Mouse (Mus musculus) embryo, embryonic 10.5 days (tissue): Measurements from ENCODE around the gene Fam110a.

Experiments
- DNase-seq: peaks from one replicate; pipeline ENCODE4 v3.0.0-alpha.2; 2015; ENCODE audit warnings: low spot score

The Fam110a gene

DNA sequence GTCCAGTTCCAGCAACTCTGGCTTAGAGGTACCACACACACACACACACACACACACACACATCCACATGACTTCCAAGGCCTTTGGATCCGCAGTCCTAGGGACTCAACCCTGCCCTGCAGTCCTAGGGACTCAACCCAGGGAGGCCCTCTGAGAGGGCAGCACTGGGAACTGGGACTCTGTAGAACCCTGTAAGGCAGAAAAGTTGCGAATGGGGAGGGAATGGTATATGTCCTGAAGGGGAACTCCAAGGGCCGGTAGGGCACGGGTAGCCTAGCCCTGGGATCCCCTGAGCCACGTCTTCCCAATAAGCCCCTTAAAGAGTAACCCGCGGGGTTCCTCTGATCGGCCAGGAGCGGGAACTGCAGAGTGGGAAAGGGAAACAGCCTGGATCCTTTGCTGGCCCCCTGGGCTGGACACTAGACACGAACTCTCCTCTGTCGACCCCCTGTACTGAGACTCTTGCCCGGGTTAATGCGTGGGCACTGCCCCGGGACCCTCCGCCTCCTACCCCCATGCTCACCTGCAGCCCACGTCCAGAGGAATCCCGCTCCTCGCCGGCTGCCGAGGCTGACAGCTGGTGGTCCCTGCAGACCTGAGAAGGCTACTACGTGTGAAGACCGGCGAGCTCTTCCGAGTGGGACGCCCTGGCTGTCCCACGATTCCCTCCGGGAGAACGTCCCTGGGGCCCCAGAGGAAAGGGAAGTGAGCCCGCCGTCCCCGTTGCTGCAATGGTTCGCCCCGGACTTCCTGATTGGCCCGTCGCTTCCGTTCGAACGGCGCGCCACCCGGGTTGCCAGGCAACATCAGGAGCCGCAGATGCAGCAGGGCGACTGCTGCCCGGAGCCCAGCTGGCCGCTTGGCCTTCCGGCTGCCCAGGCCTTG is at the start of gene Fam110a:
Gene Fam110a (minus strand): TSS at position 750 of the 885 bp plus-strand sequence.
- peak; percentile 95 for DNase-seq

- peak; percentile 97 for DNase-seq
Measured at GRCm38 (mm10) chr2:152029252-152030082, 49.4 kb upstream of the Fam110a start.

- peak; percentile 44 for DNase-seq
Measured at GRCm38 (mm10) chr2:152024883-152025422, 44.9 kb upstream of the Fam110a start.

GRCm38 (mm10) chr2:152022022-152022421 is 42.0 kb upstream of the Fam110a start:
- no peak for DNase-seq

DNA sequence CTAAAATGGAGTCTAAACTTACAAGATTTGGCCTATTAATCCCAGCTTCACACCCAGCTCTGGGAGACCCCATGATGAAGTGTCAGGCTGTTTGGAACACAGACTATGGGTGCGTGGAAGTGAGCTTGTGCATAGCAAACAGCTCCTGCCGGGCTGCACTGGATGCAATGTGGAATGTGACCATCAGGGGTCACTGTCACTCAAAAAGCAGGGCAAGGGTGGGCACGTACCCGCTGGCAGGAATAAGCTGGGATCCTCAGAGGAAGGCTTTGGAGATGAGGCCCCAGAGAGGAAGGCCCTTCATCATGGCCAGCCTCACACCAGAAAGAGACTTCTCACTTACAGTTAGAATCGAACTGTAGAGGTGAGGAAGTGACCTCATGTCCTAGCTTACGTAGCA is 40.2 kb upstream of the Fam110a start:
- peak; percentile 77 for DNase-seq

- no peak for DNase-seq
Measured at GRCm38 (mm10) chr2:152016666-152017065, 36.6 kb upstream of the Fam110a start.

GRCm38 (mm10) chr2:152015997-152016396 is 36.0 kb upstream of the Fam110a start:
- DNase-seq: no peak

GRCm38 (mm10) chr2:152012701-152013100 is 32.7 kb upstream of the Fam110a start:
- DNase-seq: no peak

DNA sequence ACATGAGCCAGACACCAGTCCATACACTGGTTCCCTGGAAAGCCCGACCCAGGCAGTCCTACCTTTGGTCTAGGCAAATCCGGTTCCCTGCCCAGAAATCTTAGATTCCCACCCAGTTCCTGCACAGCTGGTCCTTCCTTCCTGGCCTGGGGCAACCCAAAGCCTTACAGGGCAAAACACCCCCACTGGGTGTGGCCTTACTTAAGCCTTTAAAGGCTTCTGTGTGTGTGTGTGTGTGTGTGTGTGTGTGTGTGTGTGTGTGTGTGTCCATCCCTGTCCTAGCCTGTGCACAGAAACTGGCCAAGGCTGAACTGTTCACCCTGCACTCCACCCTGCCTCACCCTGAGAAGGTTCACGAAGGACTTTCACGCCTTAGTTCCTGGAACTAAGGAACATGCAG is 32.2 kb upstream of the Fam110a start:
- no peak for DNase-seq

DNA sequence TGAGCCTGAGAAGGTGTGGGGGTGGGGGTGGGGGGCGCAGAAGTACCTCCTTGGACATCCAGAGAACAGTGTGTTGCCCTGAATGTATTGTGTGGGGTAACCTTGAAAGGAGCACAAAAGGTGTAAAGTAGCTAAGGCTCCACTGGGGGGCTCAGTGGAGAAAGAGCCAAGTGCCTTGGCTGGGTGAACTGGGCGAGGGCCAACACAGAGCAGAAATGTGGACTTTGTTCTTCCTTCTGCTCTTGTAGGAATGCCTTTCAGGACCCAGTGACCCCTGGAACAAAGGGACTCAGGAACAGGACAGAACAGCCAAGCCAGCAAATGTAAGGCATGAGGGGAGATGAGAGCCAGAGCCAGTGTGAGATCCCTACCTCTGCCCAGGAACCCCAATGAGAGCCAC is 31.7 kb upstream of the Fam110a start:
- peak; percentile 55 for DNase-seq

GRCm38 (mm10) chr2:152010661-152011060 is 30.6 kb upstream of the Fam110a start:
- no peak for DNase-seq

DNA sequence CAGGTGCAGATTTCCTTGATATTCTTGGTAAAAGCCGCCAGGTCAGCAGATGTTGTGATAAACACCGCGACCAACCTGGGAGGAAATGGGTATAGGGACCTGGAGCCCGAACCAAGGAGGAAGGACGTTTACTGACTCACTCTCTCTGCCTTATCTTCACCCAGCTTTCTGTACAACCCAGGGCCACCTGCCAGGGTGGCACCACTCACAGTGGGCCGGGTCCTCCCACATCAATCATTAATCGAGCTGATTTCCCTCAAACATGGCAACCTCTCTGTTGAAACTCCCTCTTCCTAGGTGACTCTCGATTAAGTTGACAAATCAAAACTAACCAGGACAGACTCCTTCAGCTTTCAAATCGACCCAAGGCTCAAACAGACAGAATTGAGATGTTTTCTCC is 30.2 kb upstream of the Fam110a start:
- no peak for DNase-seq

DNA sequence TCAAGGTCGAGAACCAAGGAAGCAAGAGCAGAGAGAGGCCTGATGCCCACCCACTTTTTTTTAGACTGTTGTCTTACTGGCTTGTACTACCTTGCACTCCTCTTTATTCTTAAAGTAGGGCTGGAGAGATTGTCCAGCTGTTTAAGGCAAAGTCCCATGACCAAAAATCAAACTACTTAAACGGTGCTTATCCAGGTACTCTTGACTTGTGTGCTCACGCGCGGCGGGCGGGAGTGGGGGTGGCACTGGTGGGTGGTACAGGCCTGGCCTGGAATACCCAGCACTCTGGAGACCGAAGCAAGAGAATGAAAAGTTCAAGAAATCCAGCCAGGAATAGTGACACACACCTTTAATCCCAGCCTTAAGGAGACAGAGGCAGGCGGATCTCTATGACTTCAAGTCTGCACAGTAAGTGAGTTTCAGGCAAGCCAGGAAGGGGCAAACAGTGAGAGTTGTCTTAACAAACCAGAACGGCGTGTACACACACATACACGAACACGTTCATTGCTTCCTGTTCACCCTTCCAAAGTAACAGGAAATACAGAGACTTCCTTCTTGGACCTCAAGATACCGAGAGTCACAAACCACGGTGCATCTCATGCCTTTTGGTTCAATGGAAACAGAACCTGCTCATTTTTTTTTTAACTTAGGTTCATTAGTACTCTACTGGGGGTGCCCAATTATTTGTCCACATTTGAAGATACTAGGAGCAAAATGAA is 29.2 kb upstream of the Fam110a start:
- DNase-seq: no peak

GRCm38 (mm10) chr2:152007783-152008182 is 27.8 kb upstream of the Fam110a start:
- no peak for DNase-seq

- DNase-seq: no peak
Measured at GRCm38 (mm10) chr2:152002529-152002928, 22.5 kb upstream of the Fam110a start.

- no peak for DNase-seq
Measured at GRCm38 (mm10) chr2:152000735-152001134, 20.7 kb upstream of the Fam110a start.

GRCm38 (mm10) chr2:152000291-152000679 is 20.3 kb upstream of the Fam110a start:
- no peak for DNase-seq

DNA sequence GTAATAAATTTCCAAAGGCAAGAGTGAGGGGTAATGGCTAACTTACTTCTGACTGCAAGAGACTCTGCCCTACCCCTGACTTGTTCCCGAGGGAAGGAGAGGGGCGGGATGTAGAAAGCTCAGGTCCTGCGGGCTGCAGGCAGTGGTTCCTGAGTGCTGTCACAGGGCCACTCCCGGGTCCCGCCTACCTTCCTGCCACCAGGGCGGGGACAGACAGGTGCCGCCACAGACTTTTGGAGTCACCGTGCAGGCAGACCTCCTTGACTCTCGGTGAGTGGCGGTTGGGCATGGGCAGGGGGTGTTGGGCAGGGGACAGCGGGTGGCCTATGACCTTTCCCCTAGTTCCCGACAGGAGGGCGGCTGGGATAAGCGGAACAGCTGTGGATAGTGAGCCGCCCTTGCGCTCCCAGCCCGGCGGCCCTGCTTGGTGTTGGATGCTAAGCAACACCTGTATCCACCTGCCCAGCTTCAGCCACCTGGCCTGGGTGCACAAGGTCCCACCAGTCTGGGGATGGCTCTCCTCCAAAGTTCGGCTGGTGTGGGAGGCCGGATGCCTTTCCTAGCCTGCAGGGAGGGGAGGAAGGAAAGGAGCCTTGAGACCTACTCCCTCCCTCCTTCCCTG is 19.8 kb upstream of the Fam110a start:
- DNase-seq: no peak

- no peak for DNase-seq
Measured at GRCm38 (mm10) chr2:151998932-151999331, 18.9 kb upstream of the Fam110a start.

DNA sequence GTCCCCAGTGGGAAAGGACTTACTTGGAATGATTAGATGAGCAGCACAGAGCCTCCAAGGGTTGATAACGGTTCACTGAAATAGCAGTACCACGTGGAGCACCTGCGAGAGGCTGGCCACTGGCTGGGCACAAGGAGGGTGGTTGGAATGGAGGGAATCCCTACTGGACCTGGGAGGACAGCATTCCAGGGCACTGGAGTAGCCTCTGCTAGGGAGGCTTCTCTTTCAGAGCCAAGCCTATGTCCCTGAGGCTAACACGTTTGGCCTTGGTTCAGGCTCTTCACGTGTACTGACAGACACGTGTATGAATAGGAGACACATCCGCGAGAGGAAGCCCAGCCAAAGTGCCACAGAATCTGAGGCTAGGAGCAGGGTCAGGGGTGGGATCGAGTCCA is 18.5 kb upstream of the Fam110a start:
- no peak for DNase-seq

DNA sequence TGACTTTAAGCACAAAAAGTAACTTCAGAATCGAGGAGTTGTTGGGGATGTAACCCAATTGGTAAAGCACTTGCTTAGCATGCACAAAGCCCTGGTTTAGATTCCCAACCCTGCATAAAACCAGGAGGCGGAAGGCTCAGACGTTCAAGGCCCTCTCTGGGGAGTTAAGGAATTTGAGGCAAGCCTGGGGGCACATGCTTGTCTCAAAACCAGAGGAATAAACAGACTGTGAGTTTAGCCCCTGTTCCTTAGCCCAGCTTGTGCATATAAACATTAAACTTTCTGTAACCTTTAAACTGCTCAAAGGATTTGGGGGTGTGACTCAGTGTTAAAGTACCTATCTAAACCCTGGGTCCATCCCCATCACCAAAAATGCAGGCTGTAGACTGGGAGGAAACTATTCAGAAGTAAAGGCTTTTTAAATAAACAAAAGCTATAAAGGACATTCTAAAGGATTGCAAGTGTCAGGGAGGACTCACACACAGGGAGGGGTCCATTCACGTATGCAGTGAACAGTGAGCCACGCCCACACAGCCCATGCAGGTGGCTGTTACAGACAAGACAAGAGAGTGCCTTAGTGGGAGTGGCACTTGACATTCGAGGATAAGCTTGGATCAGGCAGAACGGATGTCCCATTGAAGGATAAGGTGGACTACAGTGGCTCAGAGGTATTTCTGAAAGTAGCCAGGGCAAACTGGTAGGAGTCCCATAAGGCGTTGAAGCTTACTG is 17.9 kb upstream of the Fam110a start:
- DNase-seq: no peak
